Mouse (Mus musculus) spleen, adult 2 months (tissue): ENCODE measurements at regions not wholly inside any gene's neighbourhood (a gene's known extent, or its start where the extent isn't known, plus 50 kb on each side); places are given as distances from the start of the nearest gene placed in this dataset.

Source experiments
- DNase-seq, 2 experiments: peaks; one replicate each; pipeline versions ENCODE4 v3.0.0 to v3.0.0-alpha.2; 2012 to 2021; ENCODE audit warnings: low spot score in 2 of 2, low read depth in 1 of 2
- H3K27ac ChIP-seq: fragments of 200-500 bp; 2 replicates; pipeline ENCODE4 v1.5.1; 2012; ENCODE audit warnings: low read length, inconsistent platforms; ENCODE audit not compliant: insufficient read depth
- H3K27me3 ChIP-seq: fragments of 200-500 bp; 2 replicates; pipeline ENCODE4 v1.6.1; 2012; ENCODE audit warnings: mild to moderate bottlenecking, moderate library complexity, low read length, inconsistent platforms; ENCODE audit not compliant: control insufficient read depth, insufficient read depth
- H3K36me3 ChIP-seq: fragments of 200-500 bp; 2 replicates; pipeline ENCODE4 v1.6.1; 2012; ENCODE audit warnings: mild to moderate bottlenecking, low read length, inconsistent platforms; ENCODE audit not compliant: control insufficient read depth, insufficient read depth
- H3K4me1 ChIP-seq: fragments of 200-500 bp; 2 replicates; pipeline ENCODE4 v1.6.1; 2011; ENCODE audit warnings: inconsistent platforms; ENCODE audit not compliant: control insufficient read depth, insufficient read depth, insufficient read length
- H3K4me3 ChIP-seq: fragments of 200-500 bp; 2 replicates; pipeline ENCODE4 v1.5.1; 2011; ENCODE audit warnings: mild to moderate bottlenecking, inconsistent platforms; ENCODE audit not compliant: insufficient read depth, insufficient read length; ENCODE audit errors: extremely low read depth
- CTCF ChIP-seq: fragments of 200-500 bp; IDR thresholded peaks from 2 replicates; pipeline ENCODE4 v1.5.1; 2011; ENCODE audit warnings: mild to moderate bottlenecking, inconsistent platforms; ENCODE audit not compliant: insufficient read depth, insufficient read length, insufficient replicate concordance; ENCODE audit errors: extremely low read depth
- POLR2A ChIP-seq: fragments of 200-500 bp; IDR thresholded peaks from 2 replicates; pipeline ENCODE4 v1.6.1; 2011; ENCODE audit warnings: low read depth, low read length, inconsistent platforms
- WGBS: fragments of 180-500 bp; shearing (Covaris S2); methylation state at CpG from one replicate; pipeline ENCODE4 v1.1.7; 2018; 5-methylcytosine and 5-hydroxymethylcytosine counted together

GRCm38 (mm10) chr14:45056291-45056690 lies 68.3 kb downstream of the Ptger2 start:
- Histone ChIP-seq H3K27ac (no peak overlapping the region), H3K27me3 (no peaks in the 10 kb centered on the region), H3K4me3 (no peak overlapping the region), H3K36me3 (no peaks in the 10 kb centered on the region), H3K4me1 (no peaks in the 10 kb centered on the region)
- 87% methylated on average over 6 of the region's 6 CpGs for WGBS
- TF ChIP-seq CTCF: no peak
- TF ChIP-seq POLR2A: no peak
- DNase-seq: no peak

GRCm38 (mm10) chr14:45061681-45062080 lies 73.7 kb downstream of the Ptger2 start:
- H3K36me3 ChIP-seq: no peaks in the 10 kb centered on the region
- no peak overlapping the region for H3K27ac ChIP-seq
- H3K27me3 ChIP-seq: no peaks in the 10 kb centered on the region
- DNase-seq: no peak
- no peak for TF ChIP-seq POLR2A
- WGBS: 87% methylated on average over 3 of the region's 3 CpGs
- H3K4me3 ChIP-seq: no peak overlapping the region
- no peaks in the 10 kb centered on the region for H3K4me1 ChIP-seq

- TF ChIP-seq CTCF (no peak), POLR2A (no peak)
- WGBS: 80% methylated on average over 1 of the region's 1 CpGs
- Histone ChIP-seq H3K27ac (no peak overlapping the region), H3K4me3 (no peak overlapping the region), H3K27me3 (no peaks in the 10 kb centered on the region), H3K36me3 (no peaks in the 10 kb centered on the region), H3K4me1 (no peaks in the 10 kb centered on the region)
- DNase-seq: no peak
These were observed 76.5 kb downstream of the Ptger2 start for GRCm38 (mm10) chr14:45064498-45064897.

- H3K4me3 ChIP-seq: no peak overlapping the region
- WGBS: 63% methylated on average over 6 of the region's 6 CpGs
- no peak overlapping the region for H3K27ac ChIP-seq
- H3K27me3 ChIP-seq: no peaks in the 10 kb centered on the region
- H3K4me1 ChIP-seq: peaks cover 4% of the 10 kb centered on the region; the same call in 1 of the 2 replicates
- no peaks in the 10 kb centered on the region for H3K36me3 ChIP-seq
- no peak for DNase-seq
- TF ChIP-seq POLR2A (no peak), CTCF (no peak)
These were observed 81.7 kb downstream of the Ptger2 start for GRCm38 (mm10) chr14:45069598-45070212.

GRCm38 (mm10) chr14:45074902-45075488 lies 87.0 kb downstream of the Ptger2 start:
- no peak for TF ChIP-seq POLR2A
- Histone ChIP-seq H3K4me3 (no peak overlapping the region), H3K27ac (peak overlapping the region; percentile 25), H3K4me1 (peaks cover 15% of the 10 kb centered on the region; the same call in 1 of the 2 replicates), H3K36me3 (no peaks in the 10 kb centered on the region), H3K27me3 (no peaks in the 10 kb centered on the region)
- WGBS: 25% methylated on average over 4 of the region's 4 CpGs
- DNase-seq: no peak

- H3K27ac ChIP-seq: no peak overlapping the region
- TF ChIP-seq POLR2A (no peak), CTCF (no peak)
- no peak overlapping the region for H3K4me3 ChIP-seq
- WGBS: 77% methylated on average over 1 of the region's 1 CpGs
- DNase-seq: no peak
- H3K36me3 ChIP-seq: no peaks in the 10 kb centered on the region
- H3K27me3 ChIP-seq: no peaks in the 10 kb centered on the region
- H3K4me1 ChIP-seq: peaks cover 16% of the 10 kb centered on the region; the same call in 1 of the 2 replicates
These were observed 89.2 kb downstream of the Ptger2 start for GRCm38 (mm10) chr14:45077216-45077615.

- no peaks in the 10 kb centered on the region for H3K27me3 ChIP-seq
- H3K27ac ChIP-seq: peak overlapping the region; percentile 46; the same call in 1 of the 2 replicates
- DNase-seq: peak; percentile 26 to 47
- WGBS: 5% methylated on average over 1 of the region's 1 CpGs
- TF ChIP-seq CTCF (no peak), POLR2A (no peak)
- H3K4me3 ChIP-seq: no peak overlapping the region
- H3K36me3 ChIP-seq: no peaks in the 10 kb centered on the region
- H3K4me1 ChIP-seq: peaks cover 17% of the 10 kb centered on the region; the same call in 1 of the 2 replicates
These were observed 91.8 kb downstream of the Ptger2 start for GRCm38 (mm10) chr14:45079793-45080192.
